Mouse (Mus musculus): Measurements from ENCODE around the gene Fam129a.

DNA sequence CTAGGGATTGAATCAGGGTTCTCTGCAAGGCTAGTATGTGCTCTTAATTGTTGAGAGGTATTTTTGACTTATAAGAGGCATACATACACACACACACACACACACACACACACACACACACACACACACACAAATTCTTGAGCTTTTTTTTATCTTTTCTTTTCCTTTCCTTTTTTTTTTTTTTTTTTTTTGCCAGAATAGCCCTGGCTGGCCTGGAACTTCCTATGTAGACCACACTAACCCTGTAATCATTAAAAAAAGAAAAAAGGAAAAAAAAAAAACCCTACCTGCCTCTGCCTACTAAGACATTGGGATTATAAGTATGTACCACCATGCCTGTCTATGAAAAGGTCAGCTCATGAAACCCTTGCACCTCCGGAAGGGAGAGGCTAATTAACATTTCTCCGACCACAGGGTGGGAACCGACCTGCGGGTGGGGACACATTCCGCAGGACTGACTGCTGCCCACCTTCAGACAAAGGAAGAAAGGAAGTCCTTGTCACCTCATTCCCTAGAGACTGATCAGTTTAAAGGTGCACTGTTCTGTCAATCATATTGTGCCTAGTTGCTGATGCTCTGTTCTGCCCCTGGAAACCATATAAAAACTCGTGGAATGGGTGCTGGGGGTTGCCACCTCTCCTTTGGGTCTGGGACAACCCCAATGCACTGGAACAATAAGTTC is 27.0 kb upstream of the Fam129a start:
- TF ChIP-seq USF1 (IDR thresholded peaks at IDR 0.05; ENCODE audit: low read depth) (no peak), CTCF (IDR thresholded peaks at IDR 0.05; ENCODE audit: control insufficient read depth, insufficient read depth, insufficient read length) (no peak), MAX (IDR thresholded peaks at IDR 0.05) (no peak), CEBPB (IDR thresholded peaks at IDR 0.05; ENCODE audit: low read depth) (no peak), MYOD1 (IDR thresholded peaks at IDR 0.05; ENCODE audit: control insufficient read depth, insufficient read length, low read depth) (no peak)

Data from C2C12 (cell line).